Mouse (Mus musculus): ENCODE measurements around the gene Dock1.

GRCm38 (mm10) chr7:134840066-134840465 lies 169.6 kb downstream of the Dock1 start:
- TF ChIP-seq CTCF (IDR thresholded peaks at IDR 0.05; ENCODE audit: borderline replicate concordance, insufficient read depth, low read length) (no peak), POLR2A (IDR thresholded peaks at IDR 0.05; ENCODE audit: low read depth, low read length) (no peak)

All from embryonic fibroblast, embryonic 13.5 days (primary cell).